Mouse (Mus musculus) midbrain, embryonic 14.5 days (tissue): ENCODE data around the gene Gsdme. TPM values are rescaled to one million over a fixed set of nuclear protein-coding genes. Genes with fewer than 3 reads are reported as not detected.

Source experiments
- ATAC-seq: fragments of 200-750 bp; cut with Nextera tagmentation; 2 replicates; pipeline ENCODE4 v1.8.0; 2017; ENCODE audit warnings: moderate number of reproducible peaks, moderate library complexity; ENCODE audit not compliant: low FRiP score, low TSS enrichment
- DNase-seq: peaks from one replicate; pipeline ENCODE4 v3.0.0-alpha.2; 2015
- H3K27ac ChIP-seq: fragments of 300-500 bp; sonication (generic); replicated peaks from 2 replicates; pipeline ENCODE4 v1.5.1; 2014; ENCODE audit warnings: mild to moderate bottlenecking, low read depth, low read length, moderate library complexity
- H3K27me3 ChIP-seq: fragments of 300-500 bp; sonication (generic); 2 replicates; pipeline ENCODE4 v1.6.1; 2014; ENCODE audit warnings: low read length, control low read depth, mixed read lengths; ENCODE audit not compliant: control insufficient read depth, insufficient read depth
- H3K36me3 ChIP-seq: fragments of 300-500 bp; sonication (generic); 2 replicates; pipeline ENCODE4 v1.6.1; 2014; ENCODE audit warnings: low read length, control low read depth; ENCODE audit not compliant: control insufficient read depth, insufficient read depth
- H3K4me1 ChIP-seq: fragments of 300-500 bp; sonication (generic); 2 replicates; pipeline ENCODE4 v1.6.1; 2014; ENCODE audit warnings: mild to moderate bottlenecking, antibody characterized with exemption, low read length, control low read depth; ENCODE audit not compliant: control insufficient read depth, insufficient read depth
- H3K4me2 ChIP-seq: fragments of 300-500 bp; sonication (generic); 2 replicates; pipeline ENCODE4 v1.6.1; 2014; ENCODE audit warnings: mild to moderate bottlenecking, low read length, moderate library complexity
- H3K4me3 ChIP-seq: fragments of 300-500 bp; sonication (generic); replicated peaks from 2 replicates; pipeline ENCODE4 v1.5.1; 2014; ENCODE audit warnings: low read depth, low read length
- H3K9ac ChIP-seq: fragments of 300-500 bp; sonication (generic); replicated peaks from 2 replicates; pipeline ENCODE4 v1.6.1; 2014; ENCODE audit warnings: mild to moderate bottlenecking, low read length, moderate library complexity
- H3K9me3 ChIP-seq: fragments of 300-500 bp; sonication (generic); 2 replicates; pipeline ENCODE4 v1.6.1; 2016; ENCODE audit warnings: low read length, control low read depth, mixed read lengths; ENCODE audit not compliant: control insufficient read depth
- WGBS: fragments of 180-500 bp; shearing (Covaris S2); extraction: QIAGEN DNeasy Blood & Tissue Kit; methylation state at CpG from one replicate; pipeline ENCODE4 v1.1.7; 2014; 5-methylcytosine and 5-hydroxymethylcytosine counted together
- polyA plus RNA-seq: library from polyadenylated mRNA; unstranded; fragments of >200 nt; fragmentation: Nextera tagmentation; extraction: Ambion mirVana; gene quantifications from 2 replicates; pipeline ENCODE4 v1.2.1, GENCODE M21; 2014

The Gsdme gene
- polyA plus RNA-seq, 1 experiment from 2014 or later = 83.1 TPM

- Histone ChIP-seq H3K9ac (no peak overlapping the region), H3K4me3 (no peak overlapping the region), H3K9me3 (no peaks in the 10 kb centered on the region), H3K4me1 (peaks cover under 1% of the 10 kb centered on the region; the same call in 1 of the 2 replicates), H3K27me3 (no peaks in the 10 kb centered on the region), H3K27ac (no peak overlapping the region), H3K36me3 (no peaks in the 10 kb centered on the region), H3K4me2 (no peak overlapping the region)
- ATAC-seq = no peak
- WGBS = 61% methylated on average over 10 of the region's 10 CpGs
- DNase-seq = no peak
Measured at GRCm38 (mm10) chr6:50295136-50295535, 31.5 kb upstream of the Gsdme start.

- Histone ChIP-seq H3K36me3 (no peaks in the 10 kb centered on the region), H3K4me2 (no peak overlapping the region), H3K27ac (no peak overlapping the region), H3K27me3 (no peaks in the 10 kb centered on the region), H3K4me1 (no peaks in the 10 kb centered on the region), H3K9ac (no peak overlapping the region), H3K4me3 (no peak overlapping the region), H3K9me3 (no peaks in the 10 kb centered on the region)
- peak; percentile 46; the same call in 1 of the 2 replicates for ATAC-seq
- DNase-seq = peak; percentile 93
- WGBS = 53% methylated on average over 1 of the region's 1 CpGs
Measured at GRCm38 (mm10) chr6:50294128-50294527, 30.5 kb upstream of the Gsdme start.

- DNase-seq = no peak
- H3K9ac ChIP-seq = no peak overlapping the region
- ATAC-seq = no peak
- no peaks in the 10 kb centered on the region for H3K9me3 ChIP-seq
- H3K4me1 ChIP-seq = no peaks in the 10 kb centered on the region
- H3K27ac ChIP-seq = no peak overlapping the region
- no peak overlapping the region for H3K4me3 ChIP-seq
- no peak overlapping the region for H3K4me2 ChIP-seq
- no peaks in the 10 kb centered on the region for H3K27me3 ChIP-seq
- H3K36me3 ChIP-seq = no peaks in the 10 kb centered on the region
- WGBS = 93% methylated on average over 4 of the region's 4 CpGs
Measured at GRCm38 (mm10) chr6:50291650-50292049, 28.0 kb upstream of the Gsdme start.

- 87% methylated on average over 3 of the region's 3 CpGs for WGBS
- Histone ChIP-seq H3K27ac (no peak overlapping the region), H3K9ac (no peak overlapping the region), H3K4me3 (no peak overlapping the region), H3K36me3 (no peaks in the 10 kb centered on the region), H3K4me1 (no peaks in the 10 kb centered on the region), H3K9me3 (no peaks in the 10 kb centered on the region), H3K4me2 (no peak overlapping the region), H3K27me3 (no peaks in the 10 kb centered on the region)
- ATAC-seq = no peak
- no peak for DNase-seq
Measured at GRCm38 (mm10) chr6:50286881-50287280, 23.2 kb upstream of the Gsdme start.

GRCm38 (mm10) chr6:50279642-50280041 is 16.0 kb upstream of the Gsdme start:
- WGBS = 92% methylated on average over 7 of the region's 7 CpGs
- H3K4me1 ChIP-seq = no peaks in the 10 kb centered on the region
- no peaks in the 10 kb centered on the region for H3K36me3 ChIP-seq
- no peaks in the 10 kb centered on the region for H3K27me3 ChIP-seq
- H3K9me3 ChIP-seq = no peaks in the 10 kb centered on the region
- H3K27ac ChIP-seq = no peak overlapping the region
- H3K4me3 ChIP-seq = no peak overlapping the region
- H3K4me2 ChIP-seq = no peak overlapping the region
- H3K9ac ChIP-seq = no peak overlapping the region
- no peak for DNase-seq
- no peak for ATAC-seq

GRCm38 (mm10) chr6:50273947-50274346 is 10.3 kb upstream of the Gsdme start:
- H3K4me3 ChIP-seq = no peak overlapping the region
- H3K27ac ChIP-seq = no peak overlapping the region
- no peak overlapping the region for H3K9ac ChIP-seq
- ATAC-seq = no peak
- H3K4me2 ChIP-seq = no peak overlapping the region
- H3K27me3 ChIP-seq = no peaks in the 10 kb centered on the region
- H3K4me1 ChIP-seq = no peaks in the 10 kb centered on the region
- H3K9me3 ChIP-seq = no peaks in the 10 kb centered on the region
- DNase-seq = no peak
- H3K36me3 ChIP-seq = no peaks in the 10 kb centered on the region
- 89% methylated on average over 4 of the region's 4 CpGs for WGBS

- DNase-seq (no peak), ATAC-seq (no peak)
- no peaks in the 10 kb centered on the region for H3K36me3 ChIP-seq
- no peak overlapping the region for H3K27ac ChIP-seq
- no peak overlapping the region for H3K9ac ChIP-seq
- no peak overlapping the region for H3K4me2 ChIP-seq
- 74% methylated on average over 1 of the region's 1 CpGs for WGBS
- H3K27me3 ChIP-seq = no peaks in the 10 kb centered on the region
- H3K9me3 ChIP-seq = no peaks in the 10 kb centered on the region
- no peaks in the 10 kb centered on the region for H3K4me1 ChIP-seq
- H3K4me3 ChIP-seq = no peak overlapping the region
Measured at GRCm38 (mm10) chr6:50273416-50273815, 9.8 kb upstream of the Gsdme start.

GRCm38 (mm10) chr6:50262310-50262709 is 1.4 kb downstream of the Gsdme start:
- WGBS = 23% methylated on average over 7 of the region's 7 CpGs
- Histone ChIP-seq H3K27me3 (no peaks in the 10 kb centered on the region), H3K4me2 (peak overlapping the region; percentile 78), H3K4me3 (peak overlapping the region; percentile 51), H3K9me3 (no peaks in the 10 kb centered on the region), H3K4me1 (peaks cover 20% of the 10 kb centered on the region), H3K27ac (peak overlapping the region; percentile 86; the same call in 1 of the 2 replicates), H3K36me3 (no peaks in the 10 kb centered on the region), H3K9ac (peak overlapping the region; percentile 82)
- DNase-seq (no peak), ATAC-seq (no peak)

GRCm38 (mm10) chr6:50261922-50262261 is 1.8 kb downstream of the Gsdme start:
- Histone ChIP-seq H3K4me1 (peaks cover 20% of the 10 kb centered on the region), H3K9ac (peak overlapping the region; percentile 82), H3K4me3 (peak overlapping the region; percentile 51), H3K4me2 (peak overlapping the region; percentile 78), H3K36me3 (no peaks in the 10 kb centered on the region), H3K27ac (peak overlapping the region; percentile 86), H3K9me3 (no peaks in the 10 kb centered on the region), H3K27me3 (no peaks in the 10 kb centered on the region)
- DNase-seq = no peak
- 2% methylated on average over 6 of the region's 6 CpGs for WGBS
- no peak for ATAC-seq
